Mouse (Mus musculus) Patski (cell line): ENCODE data around the gene Myo3b. TPM values are rescaled to one million over a fixed set of nuclear protein-coding genes. Genes with fewer than 3 reads are reported as not detected.

Source experiments
- ATAC-seq: fragments of 100-300 bp; one replicate; pipeline ENCODE4 v1.8.0; 2021
- CTCF ChIA-PET: fragments of 350-600 bp; sonication (Branson Sonifier 250); formaldehyde crosslinking; loops from one replicate; lab custom pipeline; 2022; ENCODE audit warnings: inconsistent platforms; lab: Charles Lee
- POLR2A ChIA-PET: fragments of 350-600 bp; sonication (Branson Sonifier 250); formaldehyde crosslinking; loops from one replicate; lab custom pipeline; 2022; ENCODE audit warnings: antibody characterized with exemption, inconsistent platforms; lab: Charles Lee
- DNase-seq: peaks from one replicate; pipeline ENCODE4 v3.0.0-alpha.2; 2011; ENCODE audit warnings: low read depth, low spot score
- H3K27me3 ChIP-seq: fragments of 371-371 bp; one replicate; pipeline ENCODE4 v1.5.1; 2021
- CTCF ChIP-seq: fragments of 100-300 bp; IDR thresholded peaks from one replicate; pipeline ENCODE4 v1.5.1; 2021
- in situ Hi-C: fragments of 300-500 bp; cut with MboI; formaldehyde crosslinking; loops from 3 replicates; pipeline ENCODE4 v1.11.1; 2018; ENCODE audit warnings: low pct_unique_long_range_greater_than_20kb, mixed read lengths
- polyA plus RNA-seq: library from polyadenylated mRNA; unstranded; gene quantifications from one replicate; pipeline ENCODE4 v1.2.3, GENCODE M21; 2021

Myo3b gene
- polyA plus RNA-seq, 1 experiment from 2014 or later: 0.18 TPM

DNA sequence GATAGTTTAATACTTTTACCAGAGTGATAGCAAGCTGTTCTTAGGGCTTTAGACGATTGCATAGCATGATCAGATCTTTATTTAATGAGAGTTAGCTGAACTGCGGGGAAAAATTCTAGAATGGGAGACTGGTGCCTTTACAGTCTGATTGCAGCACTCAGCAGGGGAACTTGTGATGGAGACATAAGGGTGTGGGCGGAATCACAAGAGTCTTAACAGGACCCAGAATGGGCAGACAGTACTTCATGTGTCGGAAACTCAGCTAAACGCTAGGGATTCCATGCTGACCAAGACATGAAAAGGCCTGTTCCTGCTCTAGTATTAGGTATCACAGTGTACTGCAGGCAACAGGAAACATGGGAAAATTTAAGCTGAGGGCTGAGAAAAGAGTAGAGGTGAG lies 13.2 kb upstream of the Myo3b start:
- TF ChIP-seq CTCF: no peak
- ChIA-PET POLR2A (no interaction called here), CTCF (interaction anchor here (1.3 kb wide), 1 partner anchor 21 kb away, joined by 3 read pairs; no protein-coding TSS in a partner anchor)
- in situ Hi-C loops: no loop called here
- ATAC-seq (no peak), DNase-seq (no peak)
- H3K27me3 ChIP-seq: no peaks in the 10 kb centered on the region

DNA sequence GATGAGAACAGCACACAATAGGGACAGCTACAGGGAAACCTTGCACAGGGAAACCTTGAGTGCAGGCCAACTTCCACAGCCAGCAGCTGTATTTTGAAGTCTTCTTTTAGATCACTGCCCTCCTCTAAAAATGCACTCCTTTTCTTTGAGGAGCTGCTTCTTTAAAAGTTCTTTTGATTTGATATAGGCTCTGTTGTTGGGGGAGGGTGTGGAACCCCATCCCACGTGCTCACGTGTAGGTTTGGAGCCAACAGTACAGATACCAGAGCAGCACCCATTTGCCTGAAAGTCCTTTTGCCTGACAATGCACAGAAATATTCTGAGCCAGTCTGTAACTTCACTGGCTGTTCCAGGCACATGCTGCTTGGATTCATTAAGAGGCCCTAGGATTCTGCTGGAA lies 7.5 kb upstream of the Myo3b start:
- ChIA-PET POLR2A (no interaction called here), CTCF (interaction anchor here (0.7 kb wide), 1 partner anchor 11 kb away, joined by 3 read pairs; no protein-coding TSS in a partner anchor)
- TF ChIP-seq CTCF: no peak
- DNase-seq (no peak), ATAC-seq (no peak)
- in situ Hi-C loops: loop anchor here (10.0 kb wide), 1 partner anchor 523 kb away; the partner anchor contains the start of gene Gad1
- no peaks in the 10 kb centered on the region for H3K27me3 ChIP-seq

DNA sequence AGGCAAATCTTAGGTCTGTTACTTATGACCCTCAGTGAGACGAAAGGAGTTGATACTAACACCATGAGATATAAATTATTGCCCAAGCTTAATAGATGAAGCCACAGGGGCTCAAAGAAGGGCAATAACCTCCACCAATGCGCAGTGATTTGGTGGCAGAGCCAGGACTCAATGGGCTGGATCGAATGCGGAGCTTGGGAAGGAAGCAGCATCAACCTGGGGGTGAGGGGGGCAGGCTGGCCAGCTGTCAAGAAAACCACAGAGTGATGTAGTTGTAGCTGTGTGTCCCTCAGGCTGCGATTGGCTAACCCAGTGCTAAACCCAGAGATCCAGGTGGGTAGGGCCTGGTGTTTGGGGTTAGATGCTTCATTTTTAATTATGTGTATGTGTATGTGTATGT lies 4.0 kb upstream of the Myo3b start:
- ATAC-seq: no peak
- CTCF ChIA-PET: no interaction called here
- no peak for DNase-seq
- in situ Hi-C loops: loop anchor here (10.0 kb wide), 1 partner anchor 520 kb away; the partner anchor contains the start of gene Gad1
- H3K27me3 ChIP-seq: no peaks in the 10 kb centered on the region
- no peak for TF ChIP-seq CTCF
- POLR2A ChIA-PET: no interaction called here

DNA sequence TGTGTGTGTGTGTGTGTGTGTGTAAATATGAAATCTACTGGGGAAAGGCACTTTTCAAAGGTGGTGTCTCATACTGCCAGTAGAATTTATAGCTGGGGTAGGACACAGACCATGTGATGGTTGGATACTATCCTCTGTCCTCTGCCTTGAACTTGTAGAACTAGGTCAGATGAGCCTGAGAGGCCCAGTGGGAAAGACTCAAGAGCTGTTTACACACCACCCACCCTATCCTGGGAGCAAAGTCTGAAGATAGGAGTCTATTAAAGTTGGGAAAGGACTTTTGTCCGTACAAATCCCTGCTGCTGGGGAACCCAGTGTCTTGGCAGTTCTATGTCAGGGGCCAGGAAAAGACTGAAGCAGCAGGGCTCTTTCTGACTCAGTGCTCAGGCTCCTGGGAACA lies 3.6 kb upstream of the Myo3b start:
- DNase-seq: no peak
- in situ Hi-C loops: loop anchor here (10.0 kb wide), 1 partner anchor 519 kb away; the partner anchor contains the start of gene Gad1
- TF ChIP-seq CTCF: no peak

DNA sequence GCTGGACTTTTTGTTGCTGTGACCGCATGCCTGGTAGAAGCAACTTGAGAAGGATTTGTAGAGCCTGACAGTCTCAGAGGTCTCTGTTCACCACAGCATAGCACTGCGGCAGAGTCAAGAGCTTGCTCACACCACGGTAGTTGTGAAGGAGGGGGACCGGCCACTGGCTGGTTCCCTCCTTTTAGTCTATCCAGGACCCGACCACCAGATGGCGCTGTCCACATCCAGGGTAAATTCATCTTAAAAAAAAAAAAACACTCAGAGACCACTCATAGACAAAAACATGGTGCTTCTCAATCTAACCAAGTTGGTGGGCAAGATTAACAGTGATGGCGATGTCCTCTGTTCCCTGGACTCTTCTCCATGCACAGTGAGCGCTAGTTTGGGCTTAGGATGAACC lies 1.7 kb upstream of the Myo3b start:
- H3K27me3 ChIP-seq: no peaks in the 10 kb centered on the region
- DNase-seq: no peak
- in situ Hi-C loops: loop anchor here (10.0 kb wide), 1 partner anchor 518 kb away; the partner anchor contains the start of gene Gad1
- ChIA-PET CTCF (interaction anchor here (0.7 to 2.6 kb wide), 13 partner anchors 9 to 538 kb away, joined by 3 to 11 read pairs (median 3); no protein-coding TSS in a partner anchor), POLR2A (interaction anchor here (0.7 kb wide), 2 partner anchors 25 to 596 kb away, joined by 3 to 4 read pairs; no protein-coding TSS in a partner anchor)
- ATAC-seq: no peak
- peak; percentile 65 for TF ChIP-seq CTCF

More for the DNA sequence above, 3.6 kb upstream of the Myo3b start:
- POLR2A ChIA-PET: no interaction called here
- no peak for ATAC-seq
- CTCF ChIA-PET: no interaction called here
- H3K27me3 ChIP-seq: no peaks in the 10 kb centered on the region

DNA sequence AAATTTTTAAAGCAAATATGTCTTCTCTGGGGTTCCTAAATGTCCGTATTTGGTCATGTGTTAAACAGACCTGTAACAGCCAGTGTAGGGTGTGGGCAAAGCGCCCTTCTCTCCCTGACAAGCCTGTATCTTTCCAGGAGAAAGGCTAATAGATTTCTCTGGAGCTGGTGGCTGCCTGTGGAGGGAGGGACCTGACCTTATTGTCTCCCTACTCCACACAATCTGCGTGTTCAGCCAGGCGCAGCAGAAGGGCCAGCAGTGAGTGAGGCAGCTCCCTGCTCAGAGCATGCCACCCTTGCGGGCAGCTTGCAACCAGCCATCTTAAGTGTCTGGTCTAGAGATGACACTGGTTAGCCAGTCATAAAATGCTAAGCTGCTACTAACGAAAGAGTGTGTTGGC lies 5.5 kb downstream of the Myo3b start:
- DNase-seq (no peak), ATAC-seq (no peak)
- no peak for TF ChIP-seq CTCF
- POLR2A ChIA-PET: no interaction called here
- CTCF ChIA-PET: interaction anchor here (1.2 kb wide), 1 partner anchor 11 kb away, joined by 3 read pairs; no protein-coding TSS in a partner anchor
- H3K27me3 ChIP-seq: peaks cover 4% of the 10 kb centered on the region
- in situ Hi-C loops: no loop called here

DNA sequence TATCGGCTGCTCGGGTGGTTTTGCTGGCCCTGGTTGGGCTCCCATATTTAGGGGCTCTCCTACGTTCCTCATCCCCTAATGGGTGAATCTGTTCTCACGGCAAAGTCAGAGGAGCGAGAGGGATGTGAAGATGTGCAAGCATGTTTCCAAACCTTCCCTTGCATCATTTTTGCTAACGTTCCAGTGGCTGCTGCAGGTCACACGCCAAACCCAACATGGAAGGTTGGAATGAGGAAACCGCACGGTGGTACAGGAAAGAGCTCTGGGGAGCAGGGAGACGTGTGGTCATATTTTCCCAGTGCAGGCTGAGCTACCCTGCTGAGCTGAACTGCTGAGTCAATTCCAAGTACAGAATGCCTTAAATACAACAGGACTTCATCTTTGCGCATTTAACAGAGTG lies 8.9 kb downstream of the Myo3b start:
- TF ChIP-seq CTCF: no peak
- no peak for DNase-seq
- POLR2A ChIA-PET: no interaction called here
- H3K27me3 ChIP-seq: peaks cover 4% of the 10 kb centered on the region
- CTCF ChIA-PET: interaction anchor here (2.1 kb wide), 1 partner anchor 10 kb away, joined by 11 read pairs; no protein-coding TSS in a partner anchor
- no peak for ATAC-seq
- in situ Hi-C loops: no loop called here

DNA sequence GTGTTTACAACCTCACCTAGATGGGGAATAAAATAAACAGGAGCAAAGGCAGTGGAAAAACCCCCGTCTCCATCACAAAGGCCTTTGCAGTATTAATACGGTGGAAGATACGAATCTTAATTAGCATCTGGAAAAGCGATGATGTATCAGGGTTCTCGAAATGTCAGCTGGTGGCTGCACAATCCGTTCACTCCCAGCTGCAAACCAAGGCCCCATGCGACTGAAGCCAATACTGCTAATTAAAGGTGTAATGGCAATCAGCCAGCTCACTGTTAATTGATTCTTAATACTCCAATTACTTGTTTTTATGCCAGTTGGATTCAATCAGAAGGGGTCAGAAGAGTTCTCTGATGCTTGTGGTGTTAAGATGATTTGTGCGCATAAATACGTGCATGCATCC lies 14.9 kb downstream of the Myo3b start:
- no peak for DNase-seq
- H3K27me3 ChIP-seq: no peaks in the 10 kb centered on the region
- no peak for TF ChIP-seq CTCF
- in situ Hi-C loops: no loop called here
- no peak for ATAC-seq
- POLR2A ChIA-PET: no interaction called here
- CTCF ChIA-PET: interaction anchor here (2.4 kb wide), 1 partner anchor 16 kb away, joined by 10 read pairs; no protein-coding TSS in a partner anchor

DNA sequence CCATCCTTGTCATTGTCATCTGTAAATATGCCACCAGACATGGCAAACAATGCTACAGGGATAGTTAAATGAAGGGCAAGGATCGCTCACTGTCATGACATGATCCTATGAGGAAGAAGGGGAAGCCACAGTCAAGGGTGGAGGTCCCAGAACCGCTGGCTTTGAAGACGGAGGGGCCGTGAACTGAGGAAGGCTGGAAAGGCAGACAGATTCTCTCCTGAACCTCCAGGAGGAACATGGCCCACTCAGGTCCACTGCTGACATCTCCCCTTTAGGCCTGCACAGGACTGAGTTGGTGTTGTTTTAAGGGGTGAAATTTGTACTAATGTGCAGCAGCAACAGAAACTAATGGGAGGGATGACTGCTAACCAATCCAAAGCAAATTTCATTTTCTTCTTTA lies 19.3 kb downstream of the Myo3b start:
- TF ChIP-seq CTCF: no peak
- DNase-seq: no peak
- in situ Hi-C loops: no loop called here
- POLR2A ChIA-PET: no interaction called here
- ATAC-seq: no peak
- peaks cover 3% of the 10 kb centered on the region for H3K27me3 ChIP-seq
- CTCF ChIA-PET: no interaction called here

DNA sequence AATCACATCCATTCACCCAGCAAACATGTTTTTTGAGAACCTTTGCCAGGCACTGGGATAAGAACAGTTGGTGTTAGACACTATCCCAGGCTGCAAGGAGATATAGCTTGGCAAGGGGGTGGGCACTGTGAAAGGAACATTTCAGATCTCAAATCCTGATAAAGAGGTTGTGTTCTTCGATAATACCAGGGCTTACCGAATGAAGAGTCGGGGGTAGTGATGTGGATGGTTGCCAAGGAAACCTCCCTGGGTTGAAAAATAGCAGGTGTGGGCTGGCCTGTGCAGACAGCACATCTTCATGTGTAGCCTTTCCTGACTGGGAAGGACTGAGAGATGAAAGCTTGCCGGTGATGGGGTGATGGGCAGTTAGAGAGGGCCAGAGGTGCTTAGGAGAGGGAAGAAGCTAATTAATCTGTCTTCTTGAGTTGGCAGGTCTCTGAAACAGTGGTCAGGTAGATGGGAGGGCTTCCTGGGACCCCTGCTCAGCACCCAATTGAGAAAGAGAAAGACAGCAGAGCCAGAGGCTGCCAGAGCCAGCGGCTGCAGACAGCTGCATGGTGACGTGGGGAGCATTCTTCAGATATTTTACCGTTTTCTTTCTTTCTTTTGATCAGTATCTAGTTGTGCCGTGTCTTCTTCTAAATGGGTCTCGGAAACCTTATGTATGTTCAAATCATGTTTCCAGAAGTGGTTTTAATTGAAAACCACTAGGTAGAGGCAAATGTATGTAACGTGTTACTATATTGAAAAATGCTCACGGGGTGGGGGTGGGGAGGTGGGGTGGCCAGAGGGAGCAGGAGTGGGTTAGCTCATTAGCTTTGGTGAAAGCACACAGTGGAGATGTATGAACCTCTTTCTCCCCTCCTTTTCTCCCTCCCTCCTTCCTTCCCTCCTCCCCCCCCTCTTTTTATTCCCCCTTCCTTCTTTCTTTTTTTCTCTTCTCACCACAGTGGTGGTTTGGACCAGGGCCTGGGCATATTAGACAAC lies 21.7 kb downstream of the Myo3b start:
- POLR2A ChIA-PET: interaction anchor here (0.6 kb wide), 1 partner anchor 22 kb away, joined by 6 read pairs; the partner anchor contains the start of gene Myo3b
- DNase-seq (no peak), ATAC-seq (no peak)
- peaks cover 3% of the 10 kb centered on the region for H3K27me3 ChIP-seq
- in situ Hi-C loops: no loop called here
- no peak for TF ChIP-seq CTCF
- CTCF ChIA-PET: interaction anchor here (0.9 kb wide), 2 partner anchors 23 to 199 kb away, joined by 3 read pairs; no protein-coding TSS in a partner anchor
